Mouse (Mus musculus) lung, postnatal 10 days (tissue): Measurements from ENCODE around the gene Cltrn.

Source experiments
- DNase-seq: peaks from one replicate; pipeline ENCODE4 v3.0.0; 2021

The Cltrn gene

DNA sequence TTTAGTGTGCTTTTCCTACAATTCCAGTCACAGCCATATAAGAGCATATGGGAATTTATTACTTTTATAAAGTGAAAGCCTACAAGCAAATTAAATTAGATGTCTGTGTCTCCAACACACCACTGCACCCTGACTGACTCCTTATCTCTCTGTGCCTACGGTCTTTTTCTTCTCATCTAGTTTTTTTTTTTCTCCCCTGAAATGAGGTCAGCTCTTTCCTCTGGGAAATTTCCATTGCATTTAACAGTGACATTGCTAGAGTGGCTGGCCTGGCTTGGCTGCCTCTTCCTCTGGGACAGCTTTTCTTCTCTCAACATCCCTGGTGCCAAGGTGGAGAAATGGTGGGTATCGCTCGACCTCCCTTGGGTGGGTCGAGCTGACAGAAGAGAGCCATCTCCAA lies at the start of gene Cltrn:
Cltrn (plus strand) TSS at position 249 of the 400 bp plus-strand sequence.
- no peak for DNase-seq

DNA sequence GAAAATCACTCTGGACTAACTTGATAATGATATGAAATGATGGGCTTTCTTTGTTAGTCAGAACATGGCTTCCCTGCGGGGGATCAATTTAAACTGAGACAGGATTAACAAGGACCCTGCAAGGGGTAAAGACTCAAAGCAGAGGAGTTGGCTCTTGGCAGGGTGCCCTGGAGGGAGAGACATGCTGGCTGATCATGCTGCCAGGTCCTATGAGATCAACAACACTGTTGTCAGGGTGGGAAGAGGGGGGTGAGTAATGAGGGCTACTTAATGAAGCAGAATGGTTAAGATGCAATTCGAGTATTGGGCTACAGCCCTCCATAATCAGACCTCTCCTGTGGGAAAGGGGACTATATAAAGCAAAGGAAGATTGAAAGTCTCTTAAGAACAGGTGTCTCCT lies 49.7 kb upstream of the Cltrn start:
- no peak for DNase-seq

DNA sequence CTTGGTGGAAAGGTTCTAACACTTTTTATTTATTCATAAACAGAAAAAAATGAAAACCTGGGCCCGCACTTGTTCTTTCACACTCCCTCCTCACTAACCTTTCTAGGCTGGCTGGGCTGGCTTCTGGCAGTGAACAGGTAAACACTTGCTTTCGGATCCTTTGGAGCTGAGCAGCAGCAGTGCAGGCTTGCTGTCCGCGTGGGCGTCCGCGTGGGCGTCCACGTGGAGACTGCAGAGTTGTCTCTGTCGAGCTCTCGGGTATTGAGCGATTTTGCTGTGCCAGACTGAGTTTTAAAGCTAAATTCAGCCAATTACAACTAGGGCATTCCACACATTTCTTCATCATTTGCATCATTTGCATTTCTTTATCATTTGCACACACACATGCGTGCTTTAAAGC lies 46.6 kb upstream of the Cltrn start:
- DNase-seq = no peak

DNA sequence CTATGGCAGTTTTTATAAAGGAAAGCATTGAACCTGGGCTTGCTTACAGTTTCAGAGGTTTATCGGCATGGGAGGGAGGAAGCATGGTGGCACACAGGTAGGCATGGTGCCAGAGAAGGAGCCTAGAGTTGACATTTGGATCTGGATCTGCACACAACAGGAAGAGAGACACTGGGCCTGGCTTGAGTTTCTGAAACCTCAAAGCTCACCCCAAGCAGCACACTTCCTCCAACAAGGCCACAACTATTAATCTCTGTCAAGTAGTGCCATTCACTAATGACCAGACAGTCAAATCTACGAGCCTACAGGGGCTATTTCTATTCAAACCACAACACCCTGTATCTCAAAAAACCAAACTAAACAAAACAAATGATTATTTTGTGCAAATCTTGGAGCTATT lies 41.9 kb upstream of the Cltrn start:
- DNase-seq = no peak

DNA sequence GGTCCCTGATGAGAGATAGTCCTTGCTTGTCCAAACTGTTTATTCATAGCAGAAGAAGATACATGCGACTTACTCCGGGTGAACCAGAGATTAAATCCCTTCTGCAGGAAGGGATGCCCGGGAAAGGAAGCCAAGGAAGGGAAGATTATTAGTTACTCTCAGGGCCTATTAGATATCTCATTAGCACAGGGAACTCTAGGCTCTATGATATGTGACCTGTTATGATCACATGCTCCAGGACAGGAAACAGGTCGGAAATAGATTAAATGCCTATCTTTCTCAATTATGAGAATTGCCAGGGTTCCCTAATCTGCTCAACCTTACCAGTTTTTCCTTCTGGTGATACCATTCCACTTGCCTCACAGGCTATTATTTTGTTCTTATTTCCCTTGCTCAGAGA lies 32.9 kb upstream of the Cltrn start:
- no peak for DNase-seq

DNA sequence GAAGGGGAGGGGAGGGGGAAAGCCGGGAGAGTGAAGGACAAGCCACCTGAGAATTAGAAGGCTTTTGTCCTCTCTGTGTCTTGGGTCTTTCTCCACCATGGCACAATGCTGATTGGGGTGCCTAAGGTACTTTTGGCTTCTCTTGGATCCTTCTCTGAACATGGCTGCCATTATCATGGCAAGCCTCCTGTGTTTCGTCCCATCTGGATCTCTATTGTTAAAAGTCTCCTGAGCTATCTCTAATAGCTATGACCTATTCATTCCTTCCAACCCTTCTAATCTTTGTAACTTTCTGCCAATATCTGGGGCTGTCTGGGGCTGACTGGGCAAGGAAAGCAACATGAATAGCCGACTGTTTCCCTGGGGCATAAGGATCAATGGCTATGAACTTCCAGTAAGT lies 30.1 kb upstream of the Cltrn start:
- DNase-seq = no peak

GRCm38 (mm10) chrX:164059070-164059469 lies 29.6 kb upstream of the Cltrn start:
- DNase-seq = no peak

- DNase-seq = peak; percentile 79
Observed at GRCm38 (mm10) chrX:164066185-164066584, 22.4 kb upstream of the Cltrn start.

DNA sequence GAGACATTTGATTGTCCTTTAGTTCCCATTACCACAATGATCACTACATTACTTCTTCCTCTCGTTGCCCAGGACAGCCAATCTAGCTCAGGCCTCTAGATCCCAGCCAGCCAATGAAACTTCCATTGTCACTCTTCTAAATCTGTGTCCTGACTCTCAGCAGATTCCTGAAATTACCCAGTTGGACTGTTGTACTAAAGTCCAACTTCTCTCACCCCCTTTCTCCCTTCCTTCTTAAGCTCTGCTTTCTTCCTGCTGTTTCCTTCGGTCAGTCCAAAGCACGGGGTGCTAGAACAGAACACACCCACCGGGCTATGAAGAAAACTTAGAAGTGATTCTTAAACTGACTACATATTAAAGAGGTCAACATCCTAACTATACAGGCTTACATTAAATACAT lies 19.7 kb upstream of the Cltrn start:
- DNase-seq = no peak

DNA sequence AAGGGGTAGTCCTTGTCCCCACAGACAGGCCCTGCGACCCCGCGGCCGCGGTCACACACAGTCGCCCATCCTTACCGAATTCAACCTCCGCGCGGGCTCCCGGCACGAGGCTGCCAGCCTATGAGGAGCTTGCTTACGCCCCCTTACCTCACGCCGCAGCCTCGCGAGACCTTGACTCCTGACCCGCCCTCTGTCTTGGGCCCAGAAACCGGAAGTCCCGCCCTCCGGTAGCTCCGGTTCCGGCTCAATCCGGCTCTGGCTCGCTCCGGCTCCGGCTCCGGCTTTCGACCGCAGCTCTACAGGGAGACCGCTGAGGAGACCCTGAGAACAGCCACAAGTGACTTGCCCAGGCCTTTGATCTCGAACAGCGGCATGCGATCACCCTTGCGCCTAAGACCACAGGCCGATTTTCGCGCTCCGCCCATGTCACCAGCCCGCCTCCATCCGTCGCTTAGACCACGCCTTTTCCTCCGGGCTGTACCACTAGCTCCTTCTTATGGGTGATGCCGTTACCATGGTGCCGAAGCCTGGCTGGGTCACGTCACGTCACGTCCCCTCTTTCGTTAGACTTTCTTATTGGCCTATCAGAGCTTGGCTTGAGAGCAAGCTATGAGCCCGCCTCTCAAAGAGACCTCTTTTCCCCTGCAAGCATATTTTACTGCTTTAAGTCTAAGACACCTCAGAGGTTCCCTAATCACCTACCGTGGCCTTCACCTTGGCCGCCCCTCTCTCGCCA lies 12.4 kb upstream of the Cltrn start, which contains the start of gene Siah1b:
Siah1b (minus strand) TSS at position 454 of the 736 bp plus-strand sequence.
- DNase-seq = peak; percentile 94

DNA sequence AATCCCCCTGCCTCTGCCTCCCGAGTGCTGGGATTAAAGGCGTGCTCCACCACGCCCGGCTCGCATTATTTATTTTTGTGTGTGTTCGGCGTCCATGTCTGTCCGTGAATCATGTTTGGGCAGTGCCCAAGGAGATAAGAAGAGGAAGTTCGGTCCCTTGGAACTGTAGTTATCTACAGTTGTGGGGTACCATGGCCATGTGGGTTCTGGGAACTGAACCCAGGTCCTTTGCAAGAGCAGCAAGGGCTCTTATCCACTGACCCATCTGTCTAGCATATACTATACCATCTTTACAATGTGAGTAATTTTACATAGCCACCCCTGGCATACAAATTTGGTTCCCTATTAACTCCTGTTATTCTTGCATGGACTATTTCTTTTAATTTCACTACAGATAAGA lies 6.6 kb upstream of the Cltrn start:
- DNase-seq = no peak

GRCm38 (mm10) chrX:164089916-164090315 lies 1.3 kb downstream of the Cltrn start:
- DNase-seq = no peak

GRCm38 (mm10) chrX:164092300-164093169 lies 3.9 kb downstream of the Cltrn start:
- DNase-seq = peak; percentile 1

GRCm38 (mm10) chrX:164093435-164093834 lies 4.8 kb downstream of the Cltrn start:
- DNase-seq = no peak

- no peak for DNase-seq
Observed at GRCm38 (mm10) chrX:164095838-164096237, 7.2 kb downstream of the Cltrn start.

DNA sequence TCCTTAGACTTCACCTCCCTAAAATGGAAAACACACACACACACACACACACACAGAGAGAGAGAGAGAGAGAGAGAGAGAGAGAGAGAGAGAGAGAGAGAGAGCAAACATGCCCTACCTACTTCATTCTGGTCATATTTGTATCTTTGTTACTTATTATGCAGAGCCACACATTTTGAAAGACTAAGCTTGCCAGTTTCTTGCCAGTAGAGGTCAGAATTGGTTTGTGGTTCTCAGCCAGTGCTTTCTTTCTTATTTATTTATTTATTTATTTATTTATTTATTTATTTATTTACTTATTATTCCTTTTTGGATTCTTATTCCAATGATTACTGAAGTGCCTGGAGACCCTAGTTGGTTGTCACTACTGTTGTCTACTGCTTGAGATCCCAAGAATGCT lies 12.9 kb downstream of the Cltrn start:
- DNase-seq = peak; percentile 2

- DNase-seq = no peak
Observed at GRCm38 (mm10) chrX:164102198-164102597, 13.6 kb downstream of the Cltrn start.

- no peak for DNase-seq
Observed at GRCm38 (mm10) chrX:164102656-164103055, 14.0 kb downstream of the Cltrn start.

DNA sequence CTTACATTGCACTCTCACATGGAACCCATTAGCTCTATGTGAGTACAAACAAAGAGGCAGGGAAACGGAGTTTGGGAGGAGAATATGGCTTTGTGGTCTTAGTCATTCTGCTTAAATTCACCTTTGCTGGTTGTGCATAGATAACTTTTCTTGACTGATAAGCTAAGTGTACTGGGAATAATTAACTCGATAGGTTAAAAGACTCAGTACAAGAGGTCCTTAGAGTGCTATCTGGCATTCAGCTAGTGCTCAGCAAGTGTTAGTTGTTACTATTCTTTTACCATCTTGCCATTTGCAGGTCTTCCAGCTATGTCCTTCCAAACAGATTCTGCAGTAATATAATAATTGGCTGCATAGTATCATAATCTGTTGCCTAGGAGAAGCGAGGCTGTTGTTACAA lies 22.5 kb downstream of the Cltrn start:
- no peak for DNase-seq

DNA sequence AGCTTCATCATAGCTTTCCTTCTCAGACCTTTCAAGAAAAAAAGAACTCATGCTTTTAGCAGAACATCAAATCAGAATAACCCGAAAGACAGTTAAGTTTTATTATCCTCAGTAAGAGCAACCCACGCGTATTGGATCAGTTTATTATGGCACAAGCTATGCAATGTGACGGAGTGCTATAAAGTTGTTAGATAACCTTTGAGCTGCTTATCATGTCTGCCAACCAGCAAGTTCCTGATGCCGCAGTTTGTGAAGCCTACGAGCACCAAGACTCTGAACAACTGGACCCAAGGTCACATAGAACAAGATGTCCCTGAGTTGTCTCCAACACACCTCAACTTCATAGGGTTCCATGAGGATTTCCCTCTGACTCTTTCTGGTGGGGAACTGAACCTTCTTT lies 25.1 kb downstream of the Cltrn start:
- no peak for DNase-seq

- DNase-seq = no peak
Observed at GRCm38 (mm10) chrX:164123942-164124341, 35.3 kb downstream of the Cltrn start.

- DNase-seq = no peak
Observed at GRCm38 (mm10) chrX:164133531-164133930, 44.9 kb downstream of the Cltrn start.

- no peak for DNase-seq
Observed at GRCm38 (mm10) chrX:164135304-164135818, 46.7 kb downstream of the Cltrn start.

DNA sequence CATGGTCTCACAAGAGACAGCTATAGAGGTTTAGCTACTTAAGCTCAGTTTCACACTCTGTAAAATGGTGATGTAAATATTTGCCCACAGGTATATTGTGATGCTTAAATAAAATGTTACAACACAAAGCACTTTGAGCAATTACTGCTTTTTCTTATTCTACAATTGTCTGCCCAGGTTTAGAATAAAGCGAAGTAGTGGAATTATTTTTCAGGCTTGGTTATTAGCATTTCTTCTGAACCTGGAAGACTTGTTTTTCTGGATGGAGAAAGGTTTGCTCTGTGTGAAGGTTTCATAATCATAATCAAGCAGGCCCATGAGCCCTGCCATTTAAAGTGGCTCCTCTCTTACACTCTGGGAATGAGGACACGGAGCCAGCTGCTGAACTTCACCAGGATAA lies 50.4 kb downstream of the Cltrn start, which contains the start of gene Ace2:
Ace2 (plus strand) TSS at position 301 of the 400 bp plus-strand sequence.
- no peak for DNase-seq
